Mouse (Mus musculus) ES-Bruce4 (cell line): ENCODE results near the gene Mrpl58.

ENCODE experiments used
- CTCF ChIP-seq: IDR thresholded peaks from one replicate; pipeline ENCODE4 v1.8.1; 2011; ENCODE audit warnings: low read depth, low read length
- EP300 ChIP-seq: IDR thresholded peaks from 2 replicates; pipeline ENCODE4 v1.6.1; 2011; ENCODE audit warnings: low read depth, low read length; ENCODE audit not compliant: insufficient read depth
- POLR2A ChIP-seq: IDR thresholded peaks from one replicate; pipeline ENCODE4 v1.8.1; 2011; ENCODE audit warnings: low read length; ENCODE audit not compliant: insufficient read depth

- TF ChIP-seq CTCF (peak; percentile 10), POLR2A (no peak), EP300 (no peak)
These were observed 36.5 kb downstream of the Mrpl58 start, which contains the start of gene Trim80 for GRCm38 (mm10) chr11:115439906-115440595.
